Mouse (Mus musculus) heart, embryonic 11.5 days (tissue): ENCODE data around the gene Mdga2. TPM values are rescaled to one million over a fixed set of nuclear protein-coding genes. Genes with fewer than 3 reads are reported as not detected.
A peak's percentile ranks its signal among the peaks of the same experiment; 100 is the strongest.

ENCODE experiments used
- ATAC-seq: fragments of 200-750 bp; cut with Nextera tagmentation; replicated peaks from 2 replicates; pipeline ENCODE4 v1.8.0; 2017; ENCODE audit warnings: moderate library complexity; ENCODE audit not compliant: insufficient number of reproducible peaks, low FRiP score, low TSS enrichment
- H3K27ac ChIP-seq: fragments of 300-500 bp; sonication (generic); 2 replicates; pipeline ENCODE4 v1.5.1; 2014; ENCODE audit warnings: mild to moderate bottlenecking, low read depth, low read length
- H3K27me3 ChIP-seq: fragments of 300-500 bp; sonication (generic); 2 replicates; pipeline ENCODE4 v1.6.1; 2014; ENCODE audit warnings: mild to moderate bottlenecking, low read length, mixed read lengths; ENCODE audit not compliant: control insufficient read depth, insufficient read depth
- H3K36me3 ChIP-seq: fragments of 300-500 bp; sonication (generic); 2 replicates; pipeline ENCODE4 v1.6.1; 2014; ENCODE audit warnings: mild to moderate bottlenecking, low read length, moderate library complexity, mixed read lengths; ENCODE audit not compliant: control insufficient read depth, insufficient read depth
- H3K4me1 ChIP-seq: fragments of 300-500 bp; sonication (generic); 2 replicates; pipeline ENCODE4 v1.6.1; 2014; ENCODE audit warnings: low read length; ENCODE audit not compliant: control insufficient read depth, insufficient read depth
- H3K4me2 ChIP-seq: fragments of 300-500 bp; sonication (generic); 2 replicates; pipeline ENCODE4 v1.6.1; 2014; ENCODE audit warnings: mild to moderate bottlenecking, moderate library complexity
- H3K4me3 ChIP-seq: fragments of 300-500 bp; sonication (generic); 2 replicates; pipeline ENCODE4 v1.5.1; 2014; ENCODE audit warnings: low read depth, low read length
- H3K9ac ChIP-seq: fragments of 300-500 bp; sonication (generic); 2 replicates; pipeline ENCODE4 v1.6.1; 2014; ENCODE audit warnings: mild to moderate bottlenecking, low read depth, low read length, moderate library complexity
- H3K9me3 ChIP-seq: fragments of 300-500 bp; sonication (generic); replicated peaks from 2 replicates; pipeline ENCODE4 v1.6.1; 2016; ENCODE audit warnings: low read length; ENCODE audit not compliant: control insufficient read depth
- WGBS: fragments of 180-500 bp; shearing (Covaris S2); extraction: QIAGEN DNeasy Blood & Tissue Kit; methylation state at CpG from one replicate; pipeline ENCODE4 v1.1.7; 2014; ENCODE audit not compliant: insufficient replicate concordance; 5-methylcytosine and 5-hydroxymethylcytosine counted together
- polyA plus RNA-seq: library from polyadenylated mRNA; unstranded; fragments of >200 nt; fragmentation: Nextera tagmentation; extraction: Ambion mirVana; gene quantifications from 2 replicates; pipeline ENCODE4 v1.2.1, GENCODE M21; 2014

Gene Mdga2
- polyA plus RNA-seq, 1 experiment from 2014 or later = 0.37 TPM

- Histone ChIP-seq H3K4me3 (no peak overlapping the region), H3K4me2 (no peak overlapping the region), H3K9me3 (no peaks in the 10 kb centered on the region), H3K27me3 (no peaks in the 10 kb centered on the region), H3K4me1 (no peaks in the 10 kb centered on the region), H3K36me3 (no peaks in the 10 kb centered on the region), H3K9ac (no peak overlapping the region), H3K27ac (no peak overlapping the region)
- whole genome bisulfite sequencing = 75% methylated on average over 3 of the region's 3 CpGs
- ATAC-seq = no peak
Measured at GRCm38 (mm10) chr12:67104171-67104570, 118.2 kb downstream of the Mdga2 start.

GRCm38 (mm10) chr12:67094414-67094813, 127.9 kb downstream of the Mdga2 start:
- Histone ChIP-seq H3K4me2 (no peak overlapping the region), H3K27me3 (no peaks in the 10 kb centered on the region), H3K4me3 (no peak overlapping the region), H3K9me3 (no peaks in the 10 kb centered on the region), H3K27ac (no peak overlapping the region), H3K9ac (no peak overlapping the region), H3K4me1 (no peaks in the 10 kb centered on the region), H3K36me3 (no peaks in the 10 kb centered on the region)
- ATAC-seq = no peak

- no peak overlapping the region for H3K27ac ChIP-seq
- WGBS = 59% methylated on average over 2 of the region's 2 CpGs
- no peak overlapping the region for H3K4me3 ChIP-seq
- no peak for ATAC-seq
- H3K4me2 ChIP-seq = no peak overlapping the region
- no peaks in the 10 kb centered on the region for H3K4me1 ChIP-seq
- H3K36me3 ChIP-seq = no peaks in the 10 kb centered on the region
- no peaks in the 10 kb centered on the region for H3K9me3 ChIP-seq
- no peak overlapping the region for H3K9ac ChIP-seq
- H3K27me3 ChIP-seq = no peaks in the 10 kb centered on the region
Measured at GRCm38 (mm10) chr12:67090420-67090965, 131.9 kb downstream of the Mdga2 start.

GRCm38 (mm10) chr12:67059136-67060014, 163.0 kb downstream of the Mdga2 start:
- 65% methylated on average over 19 of the region's 19 CpGs for WGBS
- no peak overlapping the region for H3K4me3 ChIP-seq
- no peak overlapping the region for H3K9ac ChIP-seq
- no peaks in the 10 kb centered on the region for H3K27me3 ChIP-seq
- H3K4me1 ChIP-seq = no peaks in the 10 kb centered on the region
- no peak overlapping the region for H3K4me2 ChIP-seq
- no peaks in the 10 kb centered on the region for H3K36me3 ChIP-seq
- peak; percentile 99 for ATAC-seq
- H3K27ac ChIP-seq = no peak overlapping the region
- H3K9me3 ChIP-seq = peaks cover 7% of the 10 kb centered on the region

- peaks cover 7% of the 10 kb centered on the region for H3K9me3 ChIP-seq
- H3K27me3 ChIP-seq = no peaks in the 10 kb centered on the region
- no peak overlapping the region for H3K9ac ChIP-seq
- WGBS = 81% methylated on average over 3 of the region's 3 CpGs
- no peak for ATAC-seq
- H3K4me3 ChIP-seq = no peak overlapping the region
- H3K36me3 ChIP-seq = no peaks in the 10 kb centered on the region
- no peak overlapping the region for H3K27ac ChIP-seq
- no peaks in the 10 kb centered on the region for H3K4me1 ChIP-seq
- H3K4me2 ChIP-seq = no peak overlapping the region
Measured at GRCm38 (mm10) chr12:67056621-67057020, 165.7 kb downstream of the Mdga2 start.

GRCm38 (mm10) chr12:67045099-67045750, 177.1 kb downstream of the Mdga2 start:
- Histone ChIP-seq H3K4me1 (no peaks in the 10 kb centered on the region), H3K4me2 (no peak overlapping the region), H3K4me3 (no peak overlapping the region), H3K27me3 (no peaks in the 10 kb centered on the region), H3K27ac (no peak overlapping the region), H3K9ac (no peak overlapping the region), H3K36me3 (no peaks in the 10 kb centered on the region), H3K9me3 (no peaks in the 10 kb centered on the region)
- no peak for ATAC-seq
- 80% methylated on average over 8 of the region's 8 CpGs for WGBS

- no peak overlapping the region for H3K27ac ChIP-seq
- WGBS = 84% methylated on average over 4 of the region's 4 CpGs
- H3K9me3 ChIP-seq = no peaks in the 10 kb centered on the region
- no peaks in the 10 kb centered on the region for H3K27me3 ChIP-seq
- no peaks in the 10 kb centered on the region for H3K4me1 ChIP-seq
- no peaks in the 10 kb centered on the region for H3K36me3 ChIP-seq
- H3K9ac ChIP-seq = no peak overlapping the region
- no peak for ATAC-seq
- no peak overlapping the region for H3K4me2 ChIP-seq
- no peak overlapping the region for H3K4me3 ChIP-seq
Measured at GRCm38 (mm10) chr12:67041865-67042264, 180.5 kb downstream of the Mdga2 start.

- Histone ChIP-seq H3K9me3 (no peaks in the 10 kb centered on the region), H3K27me3 (no peaks in the 10 kb centered on the region), H3K4me2 (no peak overlapping the region), H3K4me1 (no peaks in the 10 kb centered on the region), H3K36me3 (no peaks in the 10 kb centered on the region), H3K9ac (no peak overlapping the region), H3K27ac (no peak overlapping the region), H3K4me3 (no peak overlapping the region)
- WGBS = 82% methylated on average over 15 of the region's 15 CpGs
- ATAC-seq = no peak
Measured at GRCm38 (mm10) chr12:67035509-67036261, 186.7 kb downstream of the Mdga2 start.
